Mouse (Mus musculus) stomach, embryonic 16.5 days (tissue): Measurements from ENCODE around the gene Ppp6r3. TPM values are rescaled to one million over a fixed set of nuclear protein-coding genes. Genes with fewer than 3 reads are reported as not detected.

Source experiments
- ATAC-seq: fragments of 200-750 bp; cut with Nextera tagmentation; 2 replicates; pipeline ENCODE4 v1.8.0; 2017; ENCODE audit warnings: moderate number of reproducible peaks, moderate TSS enrichment; ENCODE audit not compliant: insufficient read depth, low FRiP score
- H3K27ac ChIP-seq: fragments of 300-500 bp; sonication (generic); 2 replicates; pipeline ENCODE4 v1.5.1; 2014; ENCODE audit warnings: low read length
- H3K27me3 ChIP-seq: fragments of 300-500 bp; sonication (generic); 2 replicates; pipeline ENCODE4 v1.6.1; 2014; ENCODE audit warnings: low read length, control low read depth, mixed read lengths; ENCODE audit not compliant: control insufficient read depth, insufficient read depth
- H3K36me3 ChIP-seq: fragments of 300-500 bp; sonication (generic); 2 replicates; pipeline ENCODE4 v1.6.1; 2014; ENCODE audit warnings: low read length; ENCODE audit not compliant: control insufficient read depth, insufficient read depth
- H3K4me1 ChIP-seq: fragments of 300-500 bp; sonication (generic); 2 replicates; pipeline ENCODE4 v1.6.1; 2014; ENCODE audit warnings: low read length, control low read depth, mixed read lengths; ENCODE audit not compliant: control insufficient read depth, insufficient read depth
- H3K4me2 ChIP-seq: fragments of 300-500 bp; sonication (generic); 2 replicates; pipeline ENCODE4 v1.6.1; 2014; ENCODE audit warnings: low read depth, low read length, mixed read lengths
- H3K4me3 ChIP-seq: fragments of 300-500 bp; sonication (generic); replicated peaks from 2 replicates; pipeline ENCODE4 v1.5.1; 2014; ENCODE audit warnings: mild to moderate bottlenecking, low read length
- H3K9ac ChIP-seq: fragments of 300-500 bp; sonication (generic); 2 replicates; pipeline ENCODE4 v1.6.1; 2014; ENCODE audit warnings: low read length
- H3K9me3 ChIP-seq: fragments of 300-500 bp; sonication (generic); replicated peaks from 2 replicates; pipeline ENCODE4 v1.6.1; 2016; ENCODE audit warnings: low read length, control low read depth; ENCODE audit not compliant: control insufficient read depth
- WGBS: fragments of 180-500 bp; shearing (Covaris S2); extraction: QIAGEN DNeasy Blood & Tissue Kit; methylation state at CpG from one replicate; pipeline ENCODE4 v1.1.7; 2014; 5-methylcytosine and 5-hydroxymethylcytosine counted together
- polyA plus RNA-seq: library from polyadenylated mRNA; unstranded; fragments of >200 nt; fragmentation: Nextera tagmentation; extraction: Ambion mirVana; gene quantifications from 2 replicates; pipeline ENCODE4 v1.2.1, GENCODE M21; 2015

Ppp6r3 gene
- polyA plus RNA-seq, 1 experiment from 2014 or later, result 54.0 TPM

DNA sequence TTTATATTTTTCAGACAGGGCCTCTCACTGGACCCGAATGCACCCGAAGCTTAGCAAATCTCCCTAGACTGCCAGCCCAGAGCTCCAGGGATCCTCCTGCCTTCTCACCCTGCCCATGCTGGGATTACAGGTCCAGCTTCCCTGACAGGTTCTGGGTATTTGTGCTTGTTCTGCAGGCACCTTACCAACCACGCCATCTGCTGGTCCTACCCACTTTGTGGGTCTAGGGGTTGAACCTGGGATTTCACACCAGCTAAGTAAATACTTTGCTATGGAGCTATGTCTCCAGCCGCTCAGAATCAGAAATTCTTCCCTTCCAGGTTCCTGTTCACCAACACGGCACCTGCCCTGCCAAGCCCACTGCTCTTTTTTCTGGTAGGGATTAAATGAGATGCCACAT, 137.6 kb downstream of the Ppp6r3 start:
- H3K27me3 ChIP-seq, result no peaks in the 10 kb centered on the region

GRCm38 (mm10) chr19:3436840-3437239, 138.7 kb downstream of the Ppp6r3 start:
- 49% methylated on average over 9 of the region's 9 CpGs for whole genome bisulfite sequencing
- Histone ChIP-seq H3K36me3 (no peaks in the 10 kb centered on the region), H3K4me1 (no peaks in the 10 kb centered on the region), H3K4me2 (no peak overlapping the region), H3K9me3 (no peaks in the 10 kb centered on the region), H3K9ac (no peak overlapping the region), H3K27ac (no peak overlapping the region), H3K4me3 (no peak overlapping the region), H3K27me3 (no peaks in the 10 kb centered on the region)
- ATAC-seq, result no peak

More for the DNA sequence above, 137.6 kb downstream of the Ppp6r3 start:
- ATAC-seq, result no peak
- Histone ChIP-seq H3K9me3 (no peaks in the 10 kb centered on the region), H3K9ac (no peak overlapping the region), H3K4me3 (no peak overlapping the region), H3K36me3 (no peaks in the 10 kb centered on the region), H3K4me2 (no peak overlapping the region), H3K27ac (no peak overlapping the region), H3K4me1 (no peaks in the 10 kb centered on the region)
- WGBS, result 63% methylated on average over 5 of the region's 5 CpGs

DNA sequence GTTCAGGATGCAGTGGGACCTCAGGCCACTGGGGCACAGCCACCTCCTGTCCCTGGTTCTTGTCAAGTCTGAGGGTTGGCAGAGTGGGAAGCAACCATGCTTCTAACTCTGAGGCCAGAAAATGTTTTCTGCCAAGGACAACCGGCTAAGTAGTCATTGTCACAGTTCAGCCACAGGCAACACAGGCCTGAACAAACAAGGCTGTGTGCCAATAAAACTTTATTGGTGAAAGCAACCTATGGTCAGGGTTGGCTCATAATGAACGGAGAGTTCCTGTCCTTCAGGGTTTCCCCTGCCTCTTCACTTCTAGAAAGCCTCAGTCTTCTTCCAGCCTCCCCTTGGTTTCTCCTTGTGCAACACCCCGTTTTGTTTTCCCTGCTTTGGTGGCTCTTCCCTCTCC, 139.7 kb downstream of the Ppp6r3 start:
- Histone ChIP-seq H3K27me3 (no peaks in the 10 kb centered on the region), H3K9me3 (no peaks in the 10 kb centered on the region), H3K9ac (no peak overlapping the region), H3K4me2 (no peak overlapping the region), H3K4me3 (no peak overlapping the region), H3K36me3 (no peaks in the 10 kb centered on the region), H3K4me1 (no peaks in the 10 kb centered on the region), H3K27ac (no peak overlapping the region)
- 76% methylated on average over 3 of the region's 3 CpGs for WGBS
- ATAC-seq, result no peak

DNA sequence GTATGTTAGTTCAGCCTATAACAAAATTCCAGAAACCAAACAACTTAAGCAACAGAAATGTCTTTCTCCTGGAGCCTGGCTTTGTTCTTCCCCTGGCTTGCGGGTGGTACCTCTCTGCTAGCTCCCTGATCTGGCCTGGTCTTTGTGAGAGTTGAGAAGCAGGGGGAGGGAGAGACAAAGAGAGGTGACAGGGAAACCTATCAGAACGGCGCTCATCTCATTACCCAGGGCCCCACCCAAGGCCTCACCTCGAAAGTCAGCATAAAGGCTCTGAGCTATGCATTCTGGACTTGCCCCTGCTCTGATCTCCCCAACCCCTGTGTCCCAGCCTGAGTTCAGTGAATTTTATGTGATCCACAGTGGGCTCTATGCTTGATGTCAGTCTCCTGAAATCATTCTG, 140.9 kb downstream of the Ppp6r3 start:
- no peak for ATAC-seq
- WGBS, result 37% methylated on average over 4 of the region's 4 CpGs
- Histone ChIP-seq H3K9me3 (no peaks in the 10 kb centered on the region), H3K4me3 (no peak overlapping the region), H3K4me2 (no peak overlapping the region), H3K27me3 (no peaks in the 10 kb centered on the region), H3K9ac (no peak overlapping the region), H3K4me1 (no peaks in the 10 kb centered on the region), H3K27ac (no peak overlapping the region), H3K36me3 (no peaks in the 10 kb centered on the region)

DNA sequence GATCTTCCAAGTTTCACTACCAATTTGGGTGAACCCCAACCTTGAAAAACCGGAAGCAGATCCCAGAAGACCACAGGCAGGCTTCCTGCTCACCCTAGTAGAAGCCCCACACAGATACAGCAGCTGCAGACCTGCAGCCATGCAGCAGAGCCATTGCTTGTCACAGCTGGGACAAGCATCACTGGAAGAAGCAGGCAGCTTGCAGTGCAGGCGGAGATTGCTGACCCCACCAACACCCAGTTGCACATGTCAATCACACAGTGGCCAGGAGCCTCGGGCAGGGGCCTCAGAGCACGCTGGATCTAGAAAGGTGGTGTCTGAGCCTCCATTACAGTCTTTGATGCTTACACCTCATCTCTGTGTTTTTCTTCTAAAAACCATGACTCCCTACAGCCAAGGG, 141.4 kb downstream of the Ppp6r3 start:
- Histone ChIP-seq H3K4me3 (no peak overlapping the region), H3K36me3 (no peaks in the 10 kb centered on the region), H3K4me2 (no peak overlapping the region), H3K9me3 (no peaks in the 10 kb centered on the region), H3K4me1 (no peaks in the 10 kb centered on the region), H3K27me3 (no peaks in the 10 kb centered on the region), H3K27ac (no peak overlapping the region), H3K9ac (no peak overlapping the region)
- ATAC-seq, result no peak
- 37% methylated on average over 4 of the region's 4 CpGs for WGBS

DNA sequence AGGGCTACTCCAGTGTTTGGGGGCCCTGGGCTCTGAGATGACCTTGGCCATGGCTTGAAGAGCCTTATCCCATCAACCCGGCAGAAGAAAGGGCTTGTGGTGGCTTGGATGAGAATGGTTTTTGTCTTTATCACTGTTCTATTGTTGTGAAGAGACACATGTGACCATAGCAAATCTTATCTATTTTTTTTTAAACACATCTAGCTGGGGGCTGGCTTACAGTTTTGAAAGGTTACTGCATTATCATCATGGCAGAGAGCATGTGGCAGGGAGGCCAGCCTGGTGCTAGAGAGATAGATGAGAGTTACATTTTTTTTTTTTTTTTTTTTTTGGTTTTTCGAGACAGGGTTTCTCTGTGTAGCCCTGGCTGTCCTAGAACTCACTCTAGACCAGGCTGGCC, 143.6 kb downstream of the Ppp6r3 start:
- no peaks in the 10 kb centered on the region for H3K4me1 ChIP-seq
- no peak for ATAC-seq
- no peak overlapping the region for H3K4me2 ChIP-seq

GRCm38 (mm10) chr19:3431066-3431465, 144.5 kb downstream of the Ppp6r3 start:
- Histone ChIP-seq H3K4me2 (no peak overlapping the region), H3K4me1 (no peaks in the 10 kb centered on the region), H3K27ac (no peak overlapping the region), H3K27me3 (no peaks in the 10 kb centered on the region), H3K9ac (no peak overlapping the region), H3K4me3 (no peak overlapping the region), H3K36me3 (no peaks in the 10 kb centered on the region), H3K9me3 (no peaks in the 10 kb centered on the region)
- 61% methylated on average over 7 of the region's 7 CpGs for WGBS
- no peak for ATAC-seq

More for the DNA sequence above, 143.6 kb downstream of the Ppp6r3 start:
- Histone ChIP-seq H3K27me3 (no peaks in the 10 kb centered on the region), H3K4me3 (no peak overlapping the region), H3K36me3 (no peaks in the 10 kb centered on the region), H3K27ac (no peak overlapping the region), H3K9me3 (no peaks in the 10 kb centered on the region), H3K9ac (no peak overlapping the region)
- WGBS, result 82% methylated on average over 2 of the region's 2 CpGs

DNA sequence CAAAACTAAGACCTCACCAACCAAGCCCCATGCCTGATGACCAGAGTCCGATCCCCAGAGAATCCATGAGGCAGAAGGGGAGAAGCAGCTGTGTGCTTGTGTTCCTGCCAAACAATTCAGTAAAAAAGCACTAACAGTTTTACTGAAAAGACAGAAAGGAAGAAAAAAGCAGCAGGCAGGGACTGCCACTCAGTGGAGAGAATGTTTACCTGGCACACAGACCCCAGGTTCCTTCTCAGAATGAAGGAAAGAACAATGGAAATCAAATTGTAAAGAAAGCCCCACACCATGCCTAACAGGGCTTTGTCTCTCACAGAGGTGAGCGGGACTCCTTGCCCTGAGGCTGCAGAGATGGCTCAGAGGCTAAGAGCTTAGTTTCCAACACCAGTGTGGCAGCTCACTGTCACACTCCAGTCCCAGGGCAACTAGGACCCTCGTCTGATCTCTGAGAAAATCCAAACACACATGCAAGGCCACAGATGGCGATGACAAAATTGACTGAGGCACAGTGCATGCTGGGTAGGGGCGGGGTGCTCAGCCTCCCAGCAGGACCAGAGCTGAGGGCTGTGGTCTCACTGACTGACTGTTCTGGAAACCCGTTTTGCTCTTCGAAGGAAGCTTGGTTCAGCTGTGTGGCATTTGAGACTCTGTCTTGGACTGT, 146.3 kb downstream of the Ppp6r3 start:
- 48% methylated on average over 7 of the region's 7 CpGs for WGBS
- H3K4me1 ChIP-seq, result no peaks in the 10 kb centered on the region
- no peak overlapping the region for H3K4me2 ChIP-seq
- H3K4me3 ChIP-seq, result no peak overlapping the region
- H3K9ac ChIP-seq, result no peak overlapping the region
- ATAC-seq, result no peak
- no peaks in the 10 kb centered on the region for H3K9me3 ChIP-seq
- H3K27me3 ChIP-seq, result no peaks in the 10 kb centered on the region
- no peaks in the 10 kb centered on the region for H3K36me3 ChIP-seq
- H3K27ac ChIP-seq, result no peak overlapping the region

GRCm38 (mm10) chr19:3428057-3428830, 147.3 kb downstream of the Ppp6r3 start:
- ATAC-seq, result no peak
- no peak overlapping the region for H3K4me2 ChIP-seq

More at GRCm38 (mm10) chr19:3428057-3428830, 147.3 kb downstream of the Ppp6r3 start:
- Histone ChIP-seq H3K9ac (no peak overlapping the region), H3K4me3 (no peak overlapping the region), H3K27me3 (no peaks in the 10 kb centered on the region), H3K36me3 (no peaks in the 10 kb centered on the region), H3K4me1 (no peaks in the 10 kb centered on the region), H3K9me3 (no peaks in the 10 kb centered on the region), H3K27ac (no peak overlapping the region)
- WGBS, result 79% methylated on average over 15 of the region's 15 CpGs
